Comparison of ENCODE assay signal across 30 mouse cellular contexts in genomic region chr1:177726870-177727269, GRCm38 (mm10). TPM values are rescaled to one million over a fixed set of nuclear protein-coding genes. Genes with fewer than 3 reads are reported as not detected.
A peak's percentile ranks its signal among the peaks of the same experiment; 100 is the strongest.
DNase-seq lines count a peak whose midpoint lies in the region; ATAC-seq and TF ChIP-seq lines count a peak whose summit lies in the region.
"Had no signal": no experiment of that assay in that cellular context is flagged by ENCODE, and none has a peak within 500 bp of the region (broad histone marks: within the 10 kb centered on the region; RNA-seq: fewer than 3 reads in every experiment).

No protein-coding gene starts in this region.

- 32% methylated on average over 5 of the region's 5 CpGs for WGBS in lung, embryonic 14.5 days
- 39% methylated on average over 5 of the region's 5 CpGs for WGBS in intestine, embryonic 15.5 days

- peak; percentile 21 for DNase-seq in lung, embryonic 14.5 days
- DNase-seq in lung, postnatal 25 days (ENCODE audit: low spot score), result no peak
- DNase-seq in MEL (ENCODE audit: low read depth, low spot score), result peak; percentile 62
- DNase-seq in left cerebral cortex, postnatal 36 days (ENCODE audit: low spot score in 2 of 2), result no peak
- no peak for DNase-seq in gastrocnemius, postnatal 25 days
- DNase-seq: adrenal gland, postnatal 25 days; cerebellum, adult 9-10 months; kidney, postnatal 36 days; left cerebral cortex, postnatal 4 days; lung, postnatal 4 days; thymus, adult 18-20 months; thymus, postnatal 36 days had no signal

- no peak overlapping the region for H3K4me3 ChIP-seq in lung, embryonic 14.5 days (ENCODE audit: low read depth, low read length)
- H3K4me3 ChIP-seq in MEL (ENCODE audit: control insufficient read depth in 1 of 2, insufficient read depth in 1 of 2, low read depth in 2 of 2, low read length in 2 of 2), result peak overlapping the region in 1 of 2 experiments; percentile 29; a peak in 1 of 4 replicates
- no peak overlapping the region for H3K4me3 ChIP-seq in intestine, embryonic 15.5 days (replicated peaks)
- H3K4me3 ChIP-seq: embryonic facial prominence, embryonic 15.5 days; left cerebral cortex, adult 2 months; limb, embryonic 15.5 days; midbrain, embryonic 12.5 days had no signal

- H3K4me1 ChIP-seq in lung, embryonic 14.5 days (ENCODE audit: insufficient read depth), result no peaks in the 10 kb centered on the region
- peaks cover 4 to 10% of the 10 kb centered on the region in 2 experiments; a peak in 2 of 4 replicates for H3K4me1 ChIP-seq in MEL (ENCODE audit: control insufficient read depth in 1 of 2, insufficient read depth in 2 of 2, low read length in 2 of 2)
- H3K4me1 ChIP-seq in intestine, embryonic 15.5 days (replicated peaks), result no peaks in the 10 kb centered on the region
- H3K4me1 ChIP-seq: embryonic facial prominence, embryonic 15.5 days; limb, embryonic 15.5 days had no signal

- no peak for TF ChIP-seq POLR2A in MEL (IDR thresholded peaks at IDR 0.05; ENCODE audit: control insufficient read depth in 1 of 2, insufficient read depth in 1 of 2, low read depth in 1 of 2, low read length in 2 of 2, poor library complexity in 1 of 2)

- TF ChIP-seq EP300 in MEL (IDR thresholded peaks at IDR 0.05; ENCODE audit: low read depth in 1 of 2, low read length in 2 of 2), result peak; percentile 62 to 77; a peak in 2 of 4 replicates

- H3K9ac ChIP-seq in lung, embryonic 14.5 days, result no peak overlapping the region
- no peak overlapping the region for H3K9ac ChIP-seq in MEL (ENCODE audit: control insufficient read depth, low read depth, low read length, poor library complexity, severe bottlenecking)
- no peak overlapping the region for H3K9ac ChIP-seq in intestine, embryonic 15.5 days
- H3K9ac ChIP-seq: embryonic facial prominence, embryonic 15.5 days; limb, embryonic 15.5 days; midbrain, embryonic 12.5 days had no signal

- H3K27me3 ChIP-seq in lung, embryonic 14.5 days (ENCODE audit: insufficient read depth, low read length), result no peaks in the 10 kb centered on the region
- no peaks in the 10 kb centered on the region for H3K27me3 ChIP-seq in MEL (ENCODE audit: control insufficient read depth in 1 of 2, insufficient read depth in 2 of 2, low read length in 2 of 2)
- H3K27me3 ChIP-seq in intestine, embryonic 15.5 days (replicated peaks), result no peaks in the 10 kb centered on the region
- H3K27me3 ChIP-seq: embryonic facial prominence, embryonic 15.5 days; limb, embryonic 15.5 days; midbrain, embryonic 12.5 days had no signal

- intact Hi-C loops in left cerebral cortex, postnatal 36 days (cut with DNase I), result no loop called here

- H3K79me2 ChIP-seq in MEL (ENCODE audit: control insufficient read depth, insufficient read depth, low read length, poor library complexity), result no peaks in the 10 kb centered on the region

- no peak for TF ChIP-seq RAD21 in MEL (IDR thresholded peaks at IDR 0.05; ENCODE audit: low read depth, low read length)

- H3K27ac ChIP-seq in lung, embryonic 14.5 days (ENCODE audit: low read depth), result no peak overlapping the region
- no peak overlapping the region for H3K27ac ChIP-seq in MEL (ENCODE audit: control insufficient read depth, low read depth, low read length)
- no peak overlapping the region for H3K27ac ChIP-seq in intestine, embryonic 15.5 days
- H3K27ac ChIP-seq: embryonic facial prominence, embryonic 15.5 days; hindbrain, postnatal 0 days; left cerebral cortex, adult 2 months; limb, embryonic 15.5 days; midbrain, embryonic 12.5 days had no signal

- H3K36me3 ChIP-seq in lung, embryonic 14.5 days (ENCODE audit: insufficient read depth), result no peaks in the 10 kb centered on the region
- peaks cover 0 to 9% of the 10 kb centered on the region in 2 experiments; a peak in 1 of 4 replicates for H3K36me3 ChIP-seq in MEL (ENCODE audit: control insufficient read depth in 1 of 2, insufficient read depth in 2 of 2, low read length in 2 of 2)
- no peaks in the 10 kb centered on the region for H3K36me3 ChIP-seq in intestine, embryonic 15.5 days
- H3K36me3 ChIP-seq: embryonic facial prominence, embryonic 15.5 days; limb, embryonic 15.5 days; midbrain, embryonic 12.5 days had no signal

- H3K9me3 ChIP-seq in lung, embryonic 14.5 days (ENCODE audit: low read depth, low read length), result 0 out of 2 replicates have a peak, but pooled peaks cover 3% of the 10 kb centered on the region
- H3K9me3 ChIP-seq in MEL (replicated peaks; ENCODE audit: insufficient read depth, low read length), result no peaks in the 10 kb centered on the region
- H3K9me3 ChIP-seq in intestine, embryonic 15.5 days, result 0 out of 2 replicates have a peak, but pooled peaks cover 4% of the 10 kb centered on the region
- H3K9me3 ChIP-seq: limb, embryonic 15.5 days had no signal

- 0 out of 2 replicates have a peak, but pooled peaks have one; percentile 26 for ATAC-seq in lung, embryonic 14.5 days (ENCODE audit: insufficient read depth)
- ATAC-seq in intestine, embryonic 15.5 days, result peak; percentile 14; the same call in 1 of the 2 replicates
- peak; percentile 70 for ATAC-seq in megakaryocyte progenitor cell, adult 5-6 weeks (replicated peaks; ENCODE audit: poor library complexity)
- no peak for ATAC-seq in inflammation-experienced regulatory T-cells, adult 6 months
- ATAC-seq: CD4-positive, CD25-positive, alpha-beta regulatory T cell, adult 4 months; forebrain, embryonic 14.5 days; hindbrain, postnatal 0 days had no signal

- no peak for TF ChIP-seq CTCF in lung, embryonic 14.5 days (IDR thresholded peaks at IDR 0.05; ENCODE audit: low read depth)
- no peak for TF ChIP-seq CTCF in MEL (IDR thresholded peaks at IDR 0.05 in 2 of 3, conservative IDR thresholded peaks at IDR 0.05 in 1 of 3; ENCODE audit: control insufficient read depth in 1 of 3, insufficient read depth in 1 of 3, low read depth in 2 of 3, low read length in 3 of 3, poor library complexity in 1 of 3, severe bottlenecking in 1 of 3)

- no peak overlapping the region for H3K4me2 ChIP-seq in lung, embryonic 14.5 days
- no peak overlapping the region for H3K4me2 ChIP-seq in intestine, embryonic 15.5 days (replicated peaks)
- H3K4me2 ChIP-seq: embryonic facial prominence, embryonic 15.5 days; heart, embryonic 11.5 days; limb, embryonic 15.5 days; midbrain, embryonic 12.5 days had no signal

TF ChIP-seq in MEL, 35 proteins besides CTCF, POLR2A, EP300 and RAD21:
- TF ChIP-seq MAZ (IDR thresholded peaks at IDR 0.05; ENCODE audit: low read depth, low read length), result 0 out of 2 replicates have a peak, but pooled peaks have one; percentile 40
- peak; percentile 74 for TF ChIP-seq RCOR1 (IDR thresholded peaks at IDR 0.05; ENCODE audit: low read depth, low read length)
- TF ChIP-seq USF1 (IDR thresholded peaks at IDR 0.05; ENCODE audit: low read depth, low read length), result no peak
- TF ChIP-seq MEF2A (IDR thresholded peaks at IDR 0.05; ENCODE audit: extremely low read depth, insufficient replicate concordance, low read depth, low read length, poor library complexity, severe bottlenecking), result no peak
- TF ChIP-seq MAX (IDR thresholded peaks at IDR 0.05; ENCODE audit: low read length), result no peak
- TF ChIP-seq ELF1 (IDR thresholded peaks at IDR 0.05; ENCODE audit: low read depth, low read length), result no peak
- TF ChIP-seq MXI1 (IDR thresholded peaks at IDR 0.05; ENCODE audit: low read depth, low read length), result peak; percentile 50; the same call in 1 of the 2 replicates
- TF ChIP-seq MAFK (IDR thresholded peaks at IDR 0.05; ENCODE audit: borderline replicate concordance, low read depth, low read length), result no peak
- TF ChIP-seq ZKSCAN1 (IDR thresholded peaks at IDR 0.05; ENCODE audit: low read depth, low read length), result no peak
- TF ChIP-seq TBP (IDR thresholded peaks at IDR 0.05; ENCODE audit: low read depth, low read length), result no peak
- no peak for TF ChIP-seq E2F4 (IDR thresholded peaks at IDR 0.05; ENCODE audit: borderline replicate concordance, low read depth, low read length)
- TF ChIP-seq BHLHE40 (IDR thresholded peaks at IDR 0.05; ENCODE audit: borderline replicate concordance, low read depth, low read length), result no peak
- peak; percentile 38; the same call in 1 of the 2 replicates for TF ChIP-seq MYB (IDR thresholded peaks at IDR 0.05; ENCODE audit: low read depth, low read length)
- no peak for TF ChIP-seq MYC (IDR thresholded peaks at IDR 0.05; ENCODE audit: low read depth, low read length)
- peak; percentile 33; the same call in 1 of the 2 replicates for TF ChIP-seq ETS1 (IDR thresholded peaks at IDR 0.05; ENCODE audit: low read depth, low read length)
- TF ChIP-seq GATA1 (IDR thresholded peaks at IDR 0.05; ENCODE audit: low read depth, low read length), result peak; percentile 71; the same call in 1 of the 2 replicates
- no peak for TF ChIP-seq UBTF (IDR thresholded peaks at IDR 0.05; ENCODE audit: borderline replicate concordance, insufficient read depth, low read depth, low read length)
- peak; percentile 60 for TF ChIP-seq TCF12 (IDR thresholded peaks at IDR 0.05; ENCODE audit: low read depth, low read length)
- TF ChIP-seq SIN3A (IDR thresholded peaks at IDR 0.05; ENCODE audit: low read length), result peak; percentile 28; the same call in 1 of the 2 replicates
- peak; percentile 69 for TF ChIP-seq NRF1 (IDR thresholded peaks at IDR 0.05; ENCODE audit: insufficient read depth, low read depth, low read length, poor library complexity, severe bottlenecking)
- no peak for TF ChIP-seq KAT2A (conservative IDR thresholded peaks at IDR 0.05; ENCODE audit: low read depth, low read length)
TF ChIP-seq in MEL: peak in this region for 9.

RNA-seq across cellular contexts. Expression of gene 1700016C15Rik, which starts 2.7 kb away (rescaled TPM):
- not detected in 2 replicates for polyA plus RNA-seq in lung, embryonic 14.5 days (2014; fragmentation: Nextera tagmentation; extraction: Ambion mirVana)
- not detected in 2 replicates for total RNA-seq in MEL (2012; rRNA removed)
- not detected for polyA plus RNA-seq in MEL (2012; ENCODE audit: insufficient read depth in 1 of 2, insufficient read length in 2 of 2, low read depth in 1 of 2, low replicate concordance in 2 of 2, missing spikeins in 1 of 2)
- 0.19 TPM in 1 of 2 replicates, not detected in the other for polyA plus RNA-seq in intestine, embryonic 15.5 days (2015; fragmentation: Nextera tagmentation; extraction: Ambion mirVana)
- total RNA-seq in megakaryocyte progenitor cell, adult 5-6 weeks (2015), result not detected in 2 replicates
- total RNA-seq in megakaryocyte progenitor cell, adult 5-6 weeks (2017), result not detected in 2 replicates
- total RNA-seq in left cerebral cortex, postnatal 36 days (2021), result not detected
- polyA plus RNA-seq in inflammation-experienced regulatory T-cells, adult 6 months (2017; shearing (Covaris generic)), result under 1 TPM in 1 of 3 experiments, not detected in 2; 0.80 TPM
- total RNA-seq in gastrocnemius, postnatal 25 days (2021), result under 1 TPM in 1 of 2 experiments, not detected in 1; 0.48 TPM
- total RNA-seq: adrenal gland, postnatal 25 days; gastrocnemius, adult 8-10 months; hematopoietic stem cell, adult 5-6 weeks; hindbrain, postnatal 0 days; left cerebral cortex, adult 2 months; left cerebral cortex, postnatal 4 days; monocyte, adult 5-6 weeks; neutrophil, adult 5-6 weeks had no signal
- polyA plus RNA-seq: CD4-positive, CD25-positive, alpha-beta regulatory T cell, adult 4 months; forebrain, embryonic 14.5 days; frontal cortex, adult 2 months; heart, embryonic 11.5 days; heart, postnatal 0 days; hindbrain, postnatal 0 days; kidney, embryonic 14.5 days; limb, embryonic 15.5 days; midbrain, embryonic 12.5 days had no signal

Comparison
In these comparisons a context has a peak if more than half of its experiments do, and no peak if none do; other contexts are left out.
1. DNase-seq: peak in lung, embryonic 14.5 days (single experiment) and MEL (single experiment); none in lung, postnatal 25 days (single experiment), left cerebral cortex, postnatal 36 days (0 of 2) and gastrocnemius, postnatal 25 days (single experiment).